Mouse (Mus musculus) heart, embryonic 10.5 days (tissue): ENCODE results near the gene Cdk5rap3. TPM values are rescaled to one million over a fixed set of nuclear protein-coding genes. Genes with fewer than 3 reads are reported as not detected.

ENCODE experiments used
- DNase-seq: peaks from one replicate; pipeline ENCODE4 v3.0.0-alpha.2; 2017; ENCODE audit warnings: low spot score
- H3K27ac ChIP-seq: fragments of 300-500 bp; sonication (generic); 2 replicates; pipeline ENCODE4 v1.5.1; 2016; ENCODE audit warnings: mild to moderate bottlenecking
- H3K27me3 ChIP-seq: fragments of 300-500 bp; sonication (generic); 2 replicates; pipeline ENCODE4 v1.6.1; 2016; ENCODE audit warnings: mild to moderate bottlenecking; ENCODE audit not compliant: poor library complexity, insufficient read depth, severe bottlenecking
- H3K36me3 ChIP-seq: fragments of 300-500 bp; sonication (generic); 2 replicates; pipeline ENCODE4 v1.6.1; 2016; ENCODE audit warnings: mild to moderate bottlenecking, moderate library complexity
- H3K4me1 ChIP-seq: fragments of 300-500 bp; sonication (generic); 2 replicates; pipeline ENCODE4 v1.6.1; 2016; ENCODE audit warnings: mild to moderate bottlenecking
- H3K4me3 ChIP-seq: fragments of 300-500 bp; sonication (generic); 2 replicates; pipeline ENCODE4 v1.5.1; 2016; ENCODE audit warnings: mild to moderate bottlenecking, moderate library complexity
- H3K9me3 ChIP-seq: fragments of 300-500 bp; sonication (generic); 2 replicates; pipeline ENCODE4 v1.6.1; 2016; ENCODE audit warnings: mild to moderate bottlenecking, moderate library complexity
- WGBS: fragments of 180-500 bp; shearing (Covaris S2); methylation state at CpG from one replicate; pipeline ENCODE4 v1.1.7; 2016; 5-methylcytosine and 5-hydroxymethylcytosine counted together
- polyA plus RNA-seq: library from polyadenylated mRNA; unstranded; fragments of >200 nt; fragmentation: Nextera tagmentation; extraction: Ambion mirVana; gene quantifications from 2 replicates; pipeline ENCODE4 v1.2.1, GENCODE M21; 2016

The Cdk5rap3 gene
- polyA plus RNA-seq, 1 experiment from 2014 or later: 84.3 TPM

DNA sequence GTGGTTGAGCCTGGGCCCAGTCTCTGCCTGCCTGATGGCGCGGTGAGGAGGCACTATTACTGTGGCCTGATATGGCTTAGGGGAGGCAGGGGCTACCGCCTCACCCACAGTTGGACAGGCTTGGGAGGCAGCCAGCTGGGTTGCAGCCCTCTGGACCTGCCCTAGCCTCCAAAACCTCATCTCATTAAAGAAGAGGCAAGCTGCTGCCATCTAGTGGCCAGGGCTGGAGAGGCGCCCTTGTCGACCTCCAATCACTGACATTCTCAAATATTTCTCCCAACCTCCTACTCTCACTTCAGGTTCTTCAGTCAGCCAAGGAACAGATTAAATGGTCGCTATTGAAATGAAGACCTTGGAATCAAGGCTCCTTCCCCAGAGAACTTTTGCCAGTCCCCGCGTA lies 55.7 kb downstream of the Cdk5rap3 start:
- Histone ChIP-seq H3K9me3 (no peaks in the 10 kb centered on the region), H3K4me3 (0 out of 2 replicates have a peak overlapping the region, but pooled peaks have one; percentile 62), H3K27ac (peak overlapping the region; percentile 48; the same call in 1 of the 2 replicates), H3K27me3 (0 out of 2 replicates have a peak, but pooled peaks cover 9% of the 10 kb centered on the region), H3K36me3 (no peaks in the 10 kb centered on the region; the same call in 1 of the 2 replicates), H3K4me1 (peaks cover 31% of the 10 kb centered on the region)
- WGBS: 13% methylated on average over 8 of the region's 8 CpGs
- DNase-seq: peak; percentile 91

DNA sequence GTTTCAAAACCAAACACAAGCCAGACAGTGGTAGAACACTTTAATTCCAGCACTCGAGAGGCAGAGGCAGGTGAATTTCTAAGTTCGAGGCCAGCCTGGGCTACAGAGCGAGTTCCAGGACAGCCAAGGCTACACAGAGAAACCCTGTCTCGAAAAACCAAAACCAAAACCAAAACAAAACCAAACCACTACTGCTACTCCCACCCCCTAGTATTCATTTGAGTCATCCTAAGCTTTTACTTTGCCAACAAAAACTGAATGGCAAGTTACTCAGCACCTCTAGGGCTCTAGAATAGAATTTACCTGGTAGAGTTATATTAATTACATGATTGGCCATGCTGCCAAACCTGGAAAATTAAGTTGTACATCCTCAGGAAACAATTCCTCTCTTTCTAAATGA lies 56.7 kb downstream of the Cdk5rap3 start:
- H3K27me3 ChIP-seq: 0 out of 2 replicates have a peak, but pooled peaks cover 9% of the 10 kb centered on the region
- DNase-seq: no peak
- H3K4me1 ChIP-seq: peaks cover 31% of the 10 kb centered on the region
- H3K36me3 ChIP-seq: peaks cover 4% of the 10 kb centered on the region; the same call in 1 of the 2 replicates
- WGBS: 80% methylated on average over 4 of the region's 4 CpGs
- H3K4me3 ChIP-seq: no peak overlapping the region
- H3K9me3 ChIP-seq: no peaks in the 10 kb centered on the region
- no peak overlapping the region for H3K27ac ChIP-seq

DNA sequence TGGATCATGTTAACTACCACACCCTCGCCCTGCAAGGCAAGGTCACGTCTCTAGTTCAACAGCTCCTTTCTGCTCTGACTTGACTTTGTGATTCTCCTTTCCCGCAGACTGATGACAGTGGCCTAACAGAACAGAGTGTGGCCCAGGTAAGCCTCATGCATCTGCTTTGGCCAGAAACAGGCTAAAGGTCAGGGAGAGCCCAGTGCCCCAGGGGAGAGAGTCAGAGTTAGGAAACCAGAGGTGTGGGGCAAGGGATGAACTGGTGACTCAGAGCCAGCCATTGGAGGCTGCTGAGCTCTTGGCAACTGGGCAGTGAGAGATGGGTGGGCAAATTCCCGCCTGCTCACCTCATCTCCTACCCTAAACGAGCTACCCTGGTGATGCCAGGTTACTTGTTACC lies 58.9 kb downstream of the Cdk5rap3 start:
- Histone ChIP-seq H3K4me1 (peaks cover 17% of the 10 kb centered on the region), H3K9me3 (no peaks in the 10 kb centered on the region), H3K27me3 (0 out of 2 replicates have a peak, but pooled peaks cover 3% of the 10 kb centered on the region), H3K36me3 (peaks cover 13% of the 10 kb centered on the region), H3K4me3 (no peak overlapping the region), H3K27ac (no peak overlapping the region)
- WGBS: 71% methylated on average over 5 of the region's 5 CpGs
- no peak for DNase-seq

Other genes starting within 250 kb of the Cdk5rap3 start
- 16.6 and 17.8 TPM in 2 replicates for gene Snx11, start 138.9 kb downstream of the Cdk5rap3 start, polyA plus RNA-seq
- gene Cbx1, start 127.4 kb downstream of the Cdk5rap3 start, polyA plus RNA-seq: 62.5 and 101 TPM in 2 replicates
- 65.0 and 78.7 TPM in 2 replicates for gene Nfe2l1, start 86.5 kb downstream of the Cdk5rap3 start, polyA plus RNA-seq
- gene Copz2, start 66.6 kb downstream of the Cdk5rap3 start, polyA plus RNA-seq: 86.6 and 90.1 TPM in 2 replicates
- gene Prr15l, start 11.6 kb upstream of the Cdk5rap3 start, polyA plus RNA-seq: 0.90 and 1.5 TPM in 2 replicates
- gene Pnpo, start 27.5 kb upstream of the Cdk5rap3 start, polyA plus RNA-seq: 69.3 and 72.6 TPM in 2 replicates
- gene Sp2, start 66.5 kb upstream of the Cdk5rap3 start, polyA plus RNA-seq: 20.1 and 21.9 TPM in 2 replicates
- gene Sp6, start 96.9 kb upstream of the Cdk5rap3 start, polyA plus RNA-seq: 0.47 and 2.3 TPM in 2 replicates
- gene Scrn2, start 113.4 kb upstream of the Cdk5rap3 start, polyA plus RNA-seq: 21.3 and 30.0 TPM in 2 replicates
- 0.28 and 0.35 TPM in 2 replicates for gene Lrrc46, start 124.9 kb upstream of the Cdk5rap3 start, polyA plus RNA-seq
- gene Mrpl10, start 125.1 kb upstream of the Cdk5rap3 start, polyA plus RNA-seq: 82.7 and 93.1 TPM in 2 replicates
- 6.5 and 9.4 TPM in 2 replicates for gene Osbpl7, start 134.1 kb upstream of the Cdk5rap3 start, polyA plus RNA-seq
- 0.21 TPM in 1 of 2 replicates, not detected in the other for gene Tbx21, start 198.8 kb upstream of the Cdk5rap3 start, polyA plus RNA-seq
- 7.6 and 8.4 TPM in 2 replicates for gene Tbkbp1, start 235.0 kb upstream of the Cdk5rap3 start, polyA plus RNA-seq